Mouse (Mus musculus): ENCODE measurements around the gene Cd55b.

DNA sequence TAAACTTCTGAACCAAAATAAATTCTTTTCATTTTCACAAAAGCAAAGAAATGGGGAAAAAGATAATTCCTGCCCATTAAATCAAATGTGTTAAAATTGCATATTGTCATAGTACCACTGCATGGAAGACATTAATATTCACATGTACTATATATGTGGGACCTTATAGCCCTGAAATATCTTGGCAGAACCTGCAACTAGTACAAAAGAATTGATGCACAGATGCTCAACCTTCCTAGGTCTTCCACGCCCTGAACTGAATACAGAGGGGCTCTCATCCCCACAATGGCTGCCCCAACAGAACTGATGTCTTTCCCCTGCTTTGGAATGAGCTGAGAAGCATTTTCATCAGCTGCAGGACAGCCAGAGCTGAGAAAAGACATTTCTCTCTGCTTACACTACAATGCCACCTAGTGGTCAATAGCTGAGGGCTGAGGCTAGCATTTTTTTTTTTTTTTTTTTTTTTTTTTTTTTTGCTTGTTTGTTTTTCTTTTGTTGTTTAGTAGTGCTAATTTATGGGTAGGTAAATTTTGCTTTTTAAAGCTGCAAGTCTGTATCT is 72.7 kb downstream of the Cd55b start:
- TF ChIP-seq CTCF (conservative IDR thresholded peaks at IDR 0.05; ENCODE audit: insufficient read depth, insufficient read length, low read depth, low read length) (peak; percentile 50), POLR2A (IDR thresholded peaks at IDR 0.05; ENCODE audit: low read depth, low read length) (no peak)
